Mouse (Mus musculus) erythroblast, embryonic 14.5 days (primary cell): Measurements from ENCODE around the gene Selenbp1.
"Not testable (repeated sequence)": the region's sequence is repeated elsewhere in the genome, so short reads cannot be mapped to it uniquely, and the experiment has no call there.

Experiments
- GATA1 ChIP-seq: IDR thresholded peaks from 2 replicates; pipeline ENCODE4 v1.6.1; 2012; ENCODE audit warnings: low read length, inconsistent platforms, mixed read lengths
- TAL1 ChIP-seq: IDR thresholded peaks from 3 replicates; pipeline ENCODE4 v1.6.1; 2012; ENCODE audit warnings: low read length, inconsistent platforms, mixed read lengths

GRCm38 (mm10) chr3:94930386-94931266 lies 2.2 kb upstream of the Selenbp1 start:
- not testable (repeated sequence) for TF ChIP-seq TAL1, GATA1
